Mouse (Mus musculus) liver, adult 2 months (tissue): ENCODE data around the gene C1qtnf6. TPM values are rescaled to one million over a fixed set of nuclear protein-coding genes. Genes with fewer than 3 reads are reported as not detected.

Experiments
- DNase-seq: peaks from one replicate; pipeline ENCODE4 v3.0.0-alpha.2; 2011; ENCODE audit warnings: low read depth, low spot score; ENCODE audit errors: extremely low read depth
- H3K27ac ChIP-seq: fragments of 200-500 bp; replicated peaks from 2 replicates; pipeline ENCODE4 v1.5.1; 2012; ENCODE audit warnings: low read depth, mild to moderate bottlenecking, control low read depth, inconsistent platforms, low read length; ENCODE audit not compliant: insufficient read depth
- H3K27me3 ChIP-seq: fragments of 200-500 bp; 2 replicates; pipeline ENCODE4 v1.6.1; 2012; ENCODE audit warnings: mild to moderate bottlenecking, moderate library complexity, low read length, inconsistent platforms; ENCODE audit not compliant: control insufficient read depth, insufficient read depth
- H3K36me3 ChIP-seq: fragments of 200-500 bp; 2 replicates; pipeline ENCODE4 v1.6.1; 2012; ENCODE audit warnings: low read length, inconsistent platforms; ENCODE audit not compliant: control insufficient read depth, insufficient read depth
- H3K4me1 ChIP-seq: fragments of 200-500 bp; 2 replicates; pipeline ENCODE4 v1.6.1; 2011; ENCODE audit warnings: low read length; ENCODE audit not compliant: control insufficient read depth, insufficient read depth
- H3K4me3 ChIP-seq: fragments of 200-500 bp; 2 replicates; pipeline ENCODE4 v1.5.1; 2011; ENCODE audit warnings: low read depth, mild to moderate bottlenecking, control low read depth, low read length, moderate library complexity; ENCODE audit not compliant: insufficient read depth
- H3K79me2 ChIP-seq: fragments of 200-500 bp; 2 replicates; pipeline ENCODE4 v1.6.1; 2012; ENCODE audit warnings: inconsistent platforms, mild to moderate bottlenecking, low read length, moderate library complexity; ENCODE audit not compliant: control insufficient read depth, insufficient read depth
- H3K9ac ChIP-seq: fragments of 200-500 bp; 2 replicates; pipeline ENCODE4 v1.6.1; 2012; ENCODE audit warnings: low read depth, mild to moderate bottlenecking, control low read depth, inconsistent platforms, low read length
- CTCF ChIP-seq: fragments of 200-500 bp; IDR thresholded peaks from 2 replicates; pipeline ENCODE4 v1.5.1; 2011; ENCODE audit warnings: low read depth, low read length, control low read depth
- POLR2A ChIP-seq: fragments of 200-500 bp; IDR thresholded peaks from 2 replicates; pipeline ENCODE4 v1.6.1; 2011; ENCODE audit warnings: low read length, control low read depth; ENCODE audit not compliant: insufficient read depth; ENCODE audit errors: extremely low read depth
- WGBS: fragments of 180-500 bp; shearing (Covaris S2); methylation state at CpG from one replicate; pipeline ENCODE4 v1.1.7; 2018; 5-methylcytosine and 5-hydroxymethylcytosine counted together
- polyA plus RNA-seq: library from polyadenylated mRNA; depleted of rRNA; stranded (reverse); fragments of >200 nt; gene quantifications from 2 replicates; pipeline ENCODE4 v1.2.3, GENCODE M21; 2012
- total RNA-seq: library from RNA; depleted of rRNA; stranded (reverse); fragments of >200 nt; gene quantifications from 2 replicates; pipeline ENCODE4 v1.2.3, GENCODE M21; 2014

C1qtnf6 gene
- total and polyA plus RNA-seq, 2 experiments, result 0.28 to 2.5 TPM

DNA sequence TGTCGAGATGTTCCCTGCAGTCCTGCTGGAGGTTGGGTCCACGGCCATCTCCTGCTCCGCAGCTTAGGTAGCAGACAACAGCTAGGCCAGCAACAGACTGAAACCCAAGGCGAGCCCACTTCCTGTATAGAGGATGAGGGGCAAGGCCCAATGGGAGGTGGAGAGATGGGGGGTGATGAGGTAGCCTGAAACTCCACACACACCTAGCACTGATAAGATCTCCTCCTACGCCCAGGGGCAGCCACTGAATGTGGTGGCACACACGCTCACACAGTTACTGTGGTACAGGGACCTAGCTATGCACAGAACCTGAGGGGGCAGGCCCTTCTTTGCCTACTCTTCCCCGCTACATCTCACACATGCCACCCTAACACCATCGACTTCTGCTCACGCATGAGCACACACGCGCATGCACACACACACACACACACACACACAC lies 36.2 kb downstream of the C1qtnf6 start, which contains the start of gene Il2rb:
Gene Il2rb (minus strand): TSS at position 304 of the 439 bp plus-strand sequence.
- no peaks in the 10 kb centered on the region for H3K4me1 ChIP-seq
- 91% methylated on average over 11 of the region's 11 CpGs for WGBS
- H3K27ac ChIP-seq, result no peak within 1 kb of the TSS
- no peaks in the 10 kb centered on the region for H3K36me3 ChIP-seq
- no peak for DNase-seq
- TF ChIP-seq POLR2A (no peak), CTCF (no peak)
- H3K27me3 ChIP-seq, result no peaks in the 10 kb centered on the region
- no peak within 1 kb of the TSS for H3K4me3 ChIP-seq
- H3K79me2 ChIP-seq, result no peaks in the 10 kb centered on the region
- no peak within 1 kb of the TSS for H3K9ac ChIP-seq

DNA sequence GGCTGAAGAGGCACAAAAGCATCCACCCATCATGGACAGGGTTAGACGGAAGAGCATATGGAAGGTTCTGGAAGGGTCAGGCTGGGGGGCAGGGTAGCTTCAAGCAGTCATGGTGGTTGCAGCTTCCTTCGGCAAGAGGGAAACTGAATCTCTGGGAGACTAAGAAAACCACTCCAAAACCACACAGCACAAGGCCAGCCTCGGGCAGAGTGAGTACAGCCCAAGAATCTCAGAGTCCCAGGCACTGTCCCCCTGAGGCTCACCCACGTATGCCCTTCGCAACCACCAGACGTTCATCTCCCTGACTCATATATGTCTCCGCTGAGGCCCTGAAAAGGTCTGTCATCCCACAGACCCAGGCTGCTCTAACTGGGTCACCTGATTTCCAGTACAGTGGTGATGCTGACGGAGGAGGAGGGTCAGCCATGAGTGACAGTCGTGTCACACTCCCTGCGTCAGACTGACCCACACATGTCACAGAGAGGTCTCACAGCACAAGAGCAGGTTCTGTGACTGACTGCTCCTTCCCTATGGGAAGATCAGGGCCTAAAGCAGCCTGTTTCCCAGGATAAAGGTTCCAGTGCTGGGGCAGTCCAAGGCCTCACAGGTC lies 37.7 kb downstream of the C1qtnf6 start:
- TF ChIP-seq CTCF (no peak), POLR2A (no peak)
- no peak overlapping the region; the same call in 1 of the 2 replicates for H3K4me3 ChIP-seq

DNA sequence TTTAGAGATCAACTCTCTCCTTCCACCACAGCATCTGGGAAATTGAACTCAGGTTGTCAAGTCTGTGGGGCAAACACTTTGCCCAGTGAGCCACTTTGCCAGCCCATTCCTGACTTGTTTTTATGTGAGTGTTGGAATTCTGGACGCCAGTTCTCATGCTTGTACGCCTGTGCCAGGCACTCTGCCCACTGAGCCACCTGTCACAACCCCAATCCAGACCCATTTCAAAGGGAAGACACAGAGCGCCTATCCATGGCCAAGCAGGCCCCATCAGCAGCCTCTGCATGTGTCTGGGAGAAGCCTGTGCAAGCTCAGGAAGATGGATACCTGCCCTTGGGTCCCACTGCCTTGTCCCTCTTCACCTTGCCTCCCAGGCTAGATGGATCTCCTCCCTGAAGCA lies 39.9 kb downstream of the C1qtnf6 start:
- H3K27me3 ChIP-seq, result no peaks in the 10 kb centered on the region
- TF ChIP-seq POLR2A (no peak), CTCF (no peak)
- H3K4me3 ChIP-seq, result no peak overlapping the region
- no peaks in the 10 kb centered on the region for H3K36me3 ChIP-seq
- DNase-seq, result no peak
- H3K79me2 ChIP-seq, result no peaks in the 10 kb centered on the region
- WGBS, result 88% methylated on average over 3 of the region's 3 CpGs
- H3K27ac ChIP-seq, result no peak overlapping the region
- no peaks in the 10 kb centered on the region for H3K4me1 ChIP-seq
- H3K9ac ChIP-seq, result no peak overlapping the region

More for the DNA sequence above, 37.7 kb downstream of the C1qtnf6 start:
- no peak overlapping the region for H3K9ac ChIP-seq
- no peaks in the 10 kb centered on the region for H3K27me3 ChIP-seq
- no peaks in the 10 kb centered on the region for H3K79me2 ChIP-seq
- H3K4me1 ChIP-seq, result no peaks in the 10 kb centered on the region
- WGBS, result 84% methylated on average over 10 of the region's 10 CpGs
- no peak overlapping the region for H3K27ac ChIP-seq
- no peaks in the 10 kb centered on the region for H3K36me3 ChIP-seq
- no peak for DNase-seq

DNA sequence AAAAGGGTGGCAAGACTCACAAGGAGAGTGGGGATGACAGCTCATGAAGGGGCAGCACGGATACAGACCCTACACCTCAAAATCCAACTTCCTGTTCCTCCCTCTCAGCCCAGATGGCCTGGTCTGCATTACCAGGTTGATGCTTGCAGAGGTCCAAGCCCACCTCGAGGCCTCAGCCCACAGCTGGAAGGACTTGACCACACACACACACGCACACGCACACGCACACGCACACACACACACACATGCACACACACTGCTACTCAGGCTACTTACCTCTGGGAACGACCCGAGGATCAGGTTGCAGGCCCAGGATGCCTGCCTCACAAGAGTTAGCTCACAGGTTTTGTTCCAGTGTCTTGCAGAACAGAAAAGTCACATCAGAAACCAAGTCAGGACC lies 41.3 kb downstream of the C1qtnf6 start:
- no peaks in the 10 kb centered on the region for H3K36me3 ChIP-seq
- no peaks in the 10 kb centered on the region for H3K27me3 ChIP-seq
- no peaks in the 10 kb centered on the region for H3K4me1 ChIP-seq
- H3K4me3 ChIP-seq, result no peak overlapping the region
- TF ChIP-seq POLR2A (no peak), CTCF (no peak)
- H3K9ac ChIP-seq, result no peak overlapping the region
- 86% methylated on average over 8 of the region's 8 CpGs for WGBS
- no peak for DNase-seq
- no peak overlapping the region for H3K27ac ChIP-seq
- H3K79me2 ChIP-seq, result no peaks in the 10 kb centered on the region

DNA sequence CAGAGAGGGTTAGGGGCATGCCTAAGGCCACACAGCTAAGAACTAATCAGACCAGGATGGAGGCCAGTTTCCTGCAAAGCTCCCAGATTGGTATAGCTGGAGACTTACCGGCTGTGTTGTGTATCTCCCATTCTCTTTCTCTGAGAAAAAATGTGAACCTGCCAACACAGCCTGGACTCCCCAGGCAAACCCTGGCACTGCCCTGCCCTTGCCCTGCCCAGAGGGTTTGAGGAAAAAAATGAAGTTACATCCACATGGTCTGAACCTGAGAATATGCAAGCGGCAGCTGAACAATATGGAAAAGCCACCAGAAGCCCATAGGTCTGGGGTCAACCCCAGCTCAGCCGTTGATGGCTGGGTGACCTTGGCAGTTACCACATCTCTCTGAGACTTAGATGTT lies 42.0 kb downstream of the C1qtnf6 start:
- H3K27me3 ChIP-seq, result no peaks in the 10 kb centered on the region
- no peaks in the 10 kb centered on the region for H3K4me1 ChIP-seq
- H3K36me3 ChIP-seq, result no peaks in the 10 kb centered on the region
- no peaks in the 10 kb centered on the region for H3K79me2 ChIP-seq
- H3K27ac ChIP-seq, result no peak overlapping the region
- TF ChIP-seq POLR2A, result no peak
- no peak for TF ChIP-seq CTCF
- 76% methylated on average over 3 of the region's 3 CpGs for WGBS
- H3K4me3 ChIP-seq, result no peak overlapping the region
- H3K9ac ChIP-seq, result no peak overlapping the region
- DNase-seq, result no peak

DNA sequence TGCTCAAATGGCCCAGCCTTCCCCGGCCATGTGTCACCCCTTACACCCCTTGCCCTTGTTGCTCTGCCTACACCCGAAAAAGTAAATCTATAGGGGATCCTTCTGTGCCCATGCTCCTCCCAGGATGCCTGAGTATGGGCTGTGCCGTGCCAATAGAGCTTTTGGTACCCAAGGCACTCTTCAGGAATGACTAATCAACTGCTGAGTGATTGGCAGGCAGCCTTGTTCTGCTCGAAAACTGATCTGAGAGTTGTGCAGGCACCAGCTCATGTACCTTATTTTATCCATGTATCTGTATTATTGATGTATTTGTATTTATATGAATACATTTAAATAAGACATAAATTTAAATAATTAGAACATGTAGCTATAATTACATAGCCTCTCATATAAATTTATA lies 44.1 kb downstream of the C1qtnf6 start:
- Histone ChIP-seq H3K9ac (no peak overlapping the region), H3K4me3 (no peak overlapping the region), H3K27ac (no peak overlapping the region), H3K79me2 (no peaks in the 10 kb centered on the region), H3K27me3 (no peaks in the 10 kb centered on the region), H3K36me3 (no peaks in the 10 kb centered on the region), H3K4me1 (no peaks in the 10 kb centered on the region)
- no peak for TF ChIP-seq CTCF
- DNase-seq, result no peak
- 80% methylated on average over 4 of the region's 4 CpGs for WGBS
